In the genomic region with DNA sequence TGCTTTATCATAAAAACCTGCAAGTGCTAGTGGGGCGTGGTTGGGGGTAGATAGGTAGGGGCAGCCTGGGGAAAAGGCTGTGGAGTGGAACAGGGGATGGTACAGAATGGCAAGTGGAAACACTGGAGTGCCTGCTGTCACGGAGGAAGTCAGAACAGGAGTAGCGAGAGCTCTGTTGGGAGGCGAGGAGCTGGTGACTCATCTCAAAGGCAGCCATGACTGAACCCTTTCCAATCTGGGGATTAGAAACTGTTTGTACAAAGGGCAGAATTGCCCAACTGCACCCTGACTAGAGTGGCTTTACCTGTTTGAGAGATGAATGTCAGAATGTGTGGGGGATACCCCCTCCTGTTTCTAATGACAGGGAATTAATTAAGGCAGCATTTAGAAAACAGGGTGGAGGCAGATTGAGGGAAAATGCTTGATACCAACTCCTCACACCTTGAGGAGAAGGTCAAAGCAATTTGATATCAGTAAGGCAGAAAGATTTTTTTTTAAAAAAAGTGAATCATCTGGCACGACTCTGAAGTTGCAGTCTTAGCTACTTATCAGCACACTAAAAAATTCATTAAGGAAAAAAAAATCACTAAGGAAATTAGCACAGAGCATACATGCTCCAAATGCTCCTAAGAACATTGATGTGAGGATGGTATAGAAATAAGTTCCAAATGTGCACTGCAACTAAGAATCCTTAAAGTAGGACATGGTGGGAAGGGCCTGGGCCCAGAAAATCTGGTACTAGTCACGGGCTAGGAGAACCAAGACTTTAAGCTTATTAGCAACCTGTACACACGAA, we compare ENCODE assay signal across 13 mouse cellular contexts. TPM values are rescaled to one million over a fixed set of nuclear protein-coding genes. Genes with fewer than 3 reads are reported as not detected.
DNase-seq lines count a peak whose midpoint lies in the region; ATAC-seq and TF ChIP-seq lines count a peak whose summit lies in the region.
"Had no signal": no experiment of that assay in that cellular context is flagged by ENCODE, and none has a peak within 500 bp of the region (broad histone marks: within the 10 kb centered on the region; RNA-seq: fewer than 3 reads in every experiment).

No protein-coding gene starts in this region.

- no peak overlapping the region for H3K4me3 ChIP-seq in embryonic facial prominence, embryonic 14.5 days (ENCODE audit: low read depth, low read length)
- no peak overlapping the region for H3K4me3 ChIP-seq in forebrain, embryonic 11.5 days (ENCODE audit: low read depth, low read length)
- H3K4me3 ChIP-seq in forebrain, postnatal 0 days (ENCODE audit: low read depth, low read length) = no peak overlapping the region
- H3K4me3 ChIP-seq: forebrain, embryonic 13.5 days; hindbrain, embryonic 15.5 days; left cerebral cortex, adult 2 months had no signal

- H3K9me3 ChIP-seq in embryonic facial prominence, embryonic 14.5 days (ENCODE audit: control insufficient read depth, low read length) = no peaks in the 10 kb centered on the region
- H3K9me3 ChIP-seq in forebrain, embryonic 11.5 days (ENCODE audit: control insufficient read depth, low read length) = no peaks in the 10 kb centered on the region
- no peaks in the 10 kb centered on the region for H3K9me3 ChIP-seq in forebrain, postnatal 0 days (ENCODE audit: low read length)
- H3K9me3 ChIP-seq: forebrain, embryonic 13.5 days; G1E; hindbrain, embryonic 15.5 days had no signal

- peak; percentile 15 for DNase-seq in ovary, adult 18-20 months (ENCODE audit: low spot score)
- no peak for DNase-seq in ovary, postnatal 10 days (ENCODE audit: low spot score)
- peak; percentile 73 for DNase-seq in embryonic facial prominence, embryonic 14.5 days (ENCODE audit: low spot score)
- peak; percentile 50 for DNase-seq in lung, postnatal 10 days
- DNase-seq in layer of hippocampus, postnatal 36 days = no peak
- no peak for DNase-seq in forebrain, embryonic 11.5 days (ENCODE audit: low spot score)
- DNase-seq in embryo, embryonic 11 days = no peak
- no peak for DNase-seq in forebrain, postnatal 0 days
- DNase-seq: thymus, adult 18-20 months had no signal

- no peaks in the 10 kb centered on the region for H3K36me3 ChIP-seq in embryonic facial prominence, embryonic 14.5 days (ENCODE audit: control insufficient read depth, insufficient read depth, low read length)
- no peaks in the 10 kb centered on the region for H3K36me3 ChIP-seq in forebrain, embryonic 11.5 days (ENCODE audit: control insufficient read depth, insufficient read depth, low read length)
- no peaks in the 10 kb centered on the region for H3K36me3 ChIP-seq in forebrain, postnatal 0 days (ENCODE audit: insufficient read depth)
- H3K36me3 ChIP-seq: G1E; hindbrain, embryonic 15.5 days had no signal

- H3K4me2 ChIP-seq in embryonic facial prominence, embryonic 14.5 days (ENCODE audit: low read depth, low read length) = no peak overlapping the region
- no peak overlapping the region for H3K4me2 ChIP-seq in forebrain, embryonic 11.5 days (ENCODE audit: low read depth, low read length, severe bottlenecking)
- H3K4me2 ChIP-seq in forebrain, postnatal 0 days (ENCODE audit: low read depth) = no peak overlapping the region
- H3K4me2 ChIP-seq: forebrain, embryonic 13.5 days; hindbrain, embryonic 15.5 days had no signal

- 60% methylated on average over 7 of the region's 7 CpGs for WGBS in embryonic facial prominence, embryonic 14.5 days
- WGBS in forebrain, embryonic 11.5 days = 74% methylated on average over 7 of the region's 7 CpGs
- 70% methylated on average over 7 of the region's 7 CpGs for WGBS in forebrain, postnatal 0 days

- ATAC-seq in embryonic facial prominence, embryonic 14.5 days (ENCODE audit: low read depth) = peak; percentile 90
- ATAC-seq in forebrain, embryonic 11.5 days (replicated peaks; ENCODE audit: low FRiP score) = no peak
- no peak for ATAC-seq in forebrain, postnatal 0 days
- ATAC-seq: forebrain, embryonic 13.5 days had no signal

- H3K9ac ChIP-seq in embryonic facial prominence, embryonic 14.5 days (ENCODE audit: low read depth, low read length) = no peak overlapping the region
- no peak overlapping the region for H3K9ac ChIP-seq in forebrain, embryonic 11.5 days (ENCODE audit: low read length)
- no peak overlapping the region for H3K9ac ChIP-seq in forebrain, postnatal 0 days
- H3K9ac ChIP-seq: forebrain, embryonic 13.5 days; hindbrain, embryonic 15.5 days had no signal

- H3K27ac ChIP-seq in embryonic facial prominence, embryonic 14.5 days (replicated peaks; ENCODE audit: low read depth, low read length) = no peak overlapping the region
- no peak overlapping the region for H3K27ac ChIP-seq in forebrain, embryonic 11.5 days (ENCODE audit: low read depth, low read length)
- no peak overlapping the region for H3K27ac ChIP-seq in forebrain, postnatal 0 days (ENCODE audit: low read depth, low read length)
- H3K27ac ChIP-seq: forebrain, embryonic 13.5 days; hindbrain, embryonic 15.5 days; left cerebral cortex, adult 2 months had no signal

- no peaks in the 10 kb centered on the region for H3K27me3 ChIP-seq in embryonic facial prominence, embryonic 14.5 days (replicated peaks; ENCODE audit: control insufficient read depth, insufficient read depth, low read length)
- no peaks in the 10 kb centered on the region for H3K27me3 ChIP-seq in forebrain, embryonic 11.5 days (ENCODE audit: control insufficient read depth, insufficient read depth, low read length)
- no peaks in the 10 kb centered on the region for H3K27me3 ChIP-seq in forebrain, postnatal 0 days (ENCODE audit: insufficient read depth, low read length)
- H3K27me3 ChIP-seq: forebrain, embryonic 13.5 days; hindbrain, embryonic 15.5 days had no signal

- no peaks in the 10 kb centered on the region for H3K4me1 ChIP-seq in embryonic facial prominence, embryonic 14.5 days (ENCODE audit: control insufficient read depth, insufficient read depth, low read length)
- no peaks in the 10 kb centered on the region for H3K4me1 ChIP-seq in forebrain, embryonic 11.5 days (replicated peaks; ENCODE audit: control insufficient read depth, insufficient read depth, low read length)
- H3K4me1 ChIP-seq in forebrain, postnatal 0 days (ENCODE audit: insufficient read depth) = no peaks in the 10 kb centered on the region
- H3K4me1 ChIP-seq: forebrain, embryonic 13.5 days; hindbrain, embryonic 15.5 days had no signal

- no peak for TF ChIP-seq CTCF in forebrain, postnatal 0 days (IDR thresholded peaks at IDR 0.05; ENCODE audit: low read depth)

RNA-seq across cellular contexts. Expression of a gene that starts 54.7 kb away (rescaled TPM):
- 24.4 and 25.3 TPM in 2 replicates for polyA plus RNA-seq in embryonic facial prominence, embryonic 14.5 days (2014; fragmentation: Nextera tagmentation; extraction: Ambion mirVana)
- 10 to 100 TPM; 31.8 to 34.6 TPM for total RNA-seq in layer of hippocampus, postnatal 36 days (2021)
- 23.8 and 31.3 TPM in 2 replicates for polyA plus RNA-seq in forebrain, embryonic 11.5 days (2014; fragmentation: Nextera tagmentation; extraction: Ambion mirVana)
- total RNA-seq in forebrain, postnatal 0 days (2014; rRNA removed) = 16.4 and 18.6 TPM in 2 replicates
- polyA plus RNA-seq in forebrain, postnatal 0 days (2015; fragmentation: Nextera tagmentation; extraction: Ambion mirVana) = 5.1 and 7.9 TPM in 2 replicates

Comparison
In these comparisons a context has a peak if more than half of its experiments do, and no peak if none do; other contexts are left out.
1. DNase-seq: peak in ovary, adult 18-20 months (single experiment), embryonic facial prominence, embryonic 14.5 days (single experiment) and lung, postnatal 10 days (single experiment); none in ovary, postnatal 10 days (single experiment), layer of hippocampus, postnatal 36 days (0 of 2), forebrain, embryonic 11.5 days (single experiment), embryo, embryonic 11 days (single experiment) and forebrain, postnatal 0 days (single experiment).